Mouse (Mus musculus) E14TG2a.4 (cell line): ENCODE data around the gene Cacna1g.
A peak's percentile ranks its signal among the peaks of the same experiment; 100 is the strongest.

Experiments
- H3K27me3 ChIP-seq: 2 replicates; pipeline ENCODE4 v1.6.1; 2014; ENCODE audit warnings: low read length, control low read depth; ENCODE audit not compliant: insufficient read depth
- H3K36me3 ChIP-seq: 2 replicates; pipeline ENCODE4 v1.6.1; 2014; ENCODE audit warnings: low read length, control low read depth; ENCODE audit not compliant: insufficient read depth
- H3K4me1 ChIP-seq: replicated peaks from 2 replicates; pipeline ENCODE4 v1.6.1; 2014; ENCODE audit warnings: low read depth, low read length, control low read depth
- H3K4me3 ChIP-seq: replicated peaks from 2 replicates; pipeline ENCODE4 v1.5.1; 2014; ENCODE audit warnings: mild to moderate bottlenecking, low read length
- H3K9me3 ChIP-seq: 2 replicates; pipeline ENCODE4 v1.6.1; 2014; ENCODE audit warnings: low read length, control low read depth
- CTCF ChIP-seq: conservative IDR thresholded peaks from 2 replicates; pipeline ENCODE4 v1.5.1; 2014; ENCODE audit warnings: low read length
- NANOG ChIP-seq: IDR thresholded peaks from 2 replicates; pipeline ENCODE4 v1.6.1; 2014; ENCODE audit warnings: borderline replicate concordance, low read length, mixed read lengths
- POU5F1 ChIP-seq: IDR thresholded peaks from 2 replicates; pipeline ENCODE4 v1.6.1; 2014; ENCODE audit warnings: low read length, borderline replicate concordance

Gene Cacna1g

GRCm38 (mm10) chr11:94425656-94426055 is 48.3 kb downstream of the Cacna1g start:
- TF ChIP-seq CTCF (no peak), NANOG (no peak), POU5F1 (no peak)
- no peaks in the 10 kb centered on the region for H3K36me3 ChIP-seq

GRCm38 (mm10) chr11:94425215-94425614 is 48.8 kb downstream of the Cacna1g start:
- TF ChIP-seq POU5F1: no peak
- TF ChIP-seq CTCF: no peak
- no peak for TF ChIP-seq NANOG
- peaks cover 47% of the 10 kb centered on the region for H3K4me1 ChIP-seq
- no peak overlapping the region for H3K4me3 ChIP-seq
- peaks cover 62% of the 10 kb centered on the region for H3K27me3 ChIP-seq
- no peaks in the 10 kb centered on the region for H3K9me3 ChIP-seq
- H3K36me3 ChIP-seq: no peaks in the 10 kb centered on the region

More at GRCm38 (mm10) chr11:94425656-94426055, 48.3 kb downstream of the Cacna1g start:
- H3K27me3 ChIP-seq: peaks cover 61% of the 10 kb centered on the region
- H3K4me1 ChIP-seq: peaks cover 46% of the 10 kb centered on the region
- no peaks in the 10 kb centered on the region for H3K9me3 ChIP-seq
- no peak overlapping the region for H3K4me3 ChIP-seq

GRCm38 (mm10) chr11:94424380-94424779 is 49.6 kb downstream of the Cacna1g start:
- TF ChIP-seq CTCF: no peak
- no peak for TF ChIP-seq NANOG
- TF ChIP-seq POU5F1: no peak
- Histone ChIP-seq H3K27me3 (peaks cover 68% of the 10 kb centered on the region), H3K4me3 (peak overlapping the region; percentile 63), H3K9me3 (no peaks in the 10 kb centered on the region), H3K36me3 (no peaks in the 10 kb centered on the region), H3K4me1 (peaks cover 42% of the 10 kb centered on the region)

- Histone ChIP-seq H3K4me3 (peak overlapping the region; percentile 63), H3K4me1 (peaks cover 38% of the 10 kb centered on the region), H3K9me3 (no peaks in the 10 kb centered on the region), H3K36me3 (no peaks in the 10 kb centered on the region), H3K27me3 (peaks cover 69% of the 10 kb centered on the region)
- TF ChIP-seq NANOG: no peak
- TF ChIP-seq CTCF: no peak
- no peak for TF ChIP-seq POU5F1
These were observed 50.1 kb downstream of the Cacna1g start for GRCm38 (mm10) chr11:94423855-94424254.

GRCm38 (mm10) chr11:94420991-94421390 is 53.0 kb downstream of the Cacna1g start:
- Histone ChIP-seq H3K4me3 (no peak overlapping the region), H3K4me1 (peaks cover 28% of the 10 kb centered on the region), H3K9me3 (no peaks in the 10 kb centered on the region), H3K36me3 (no peaks in the 10 kb centered on the region), H3K27me3 (peaks cover 68% of the 10 kb centered on the region)
- TF ChIP-seq POU5F1: no peak
- no peak for TF ChIP-seq NANOG
- TF ChIP-seq CTCF: no peak

GRCm38 (mm10) chr11:94420325-94420724 is 53.7 kb downstream of the Cacna1g start:
- H3K36me3 ChIP-seq: no peaks in the 10 kb centered on the region
- no peak for TF ChIP-seq NANOG
- no peak for TF ChIP-seq CTCF
- TF ChIP-seq POU5F1: no peak
- no peaks in the 10 kb centered on the region for H3K9me3 ChIP-seq
- H3K4me1 ChIP-seq: peaks cover 26% of the 10 kb centered on the region
- no peak overlapping the region for H3K4me3 ChIP-seq
- peaks cover 68% of the 10 kb centered on the region for H3K27me3 ChIP-seq

GRCm38 (mm10) chr11:94419004-94419727 is 54.8 kb downstream of the Cacna1g start:
- peaks cover 73% of the 10 kb centered on the region for H3K27me3 ChIP-seq
- H3K36me3 ChIP-seq: no peaks in the 10 kb centered on the region
- TF ChIP-seq CTCF: no peak
- no peak for TF ChIP-seq NANOG
- no peak for TF ChIP-seq POU5F1
- peaks cover 17% of the 10 kb centered on the region for H3K4me1 ChIP-seq
- no peak overlapping the region for H3K4me3 ChIP-seq
- H3K9me3 ChIP-seq: no peaks in the 10 kb centered on the region

- Histone ChIP-seq H3K4me3 (no peak overlapping the region), H3K36me3 (no peaks in the 10 kb centered on the region), H3K4me1 (peaks cover 31% of the 10 kb centered on the region), H3K9me3 (no peaks in the 10 kb centered on the region), H3K27me3 (peaks cover 84% of the 10 kb centered on the region)
- no peak for TF ChIP-seq CTCF
- no peak for TF ChIP-seq POU5F1
- TF ChIP-seq NANOG: no peak
These were observed 60.0 kb downstream of the Cacna1g start for GRCm38 (mm10) chr11:94414042-94414441.
